ENCODE assay signal across 7 mouse cellular contexts in genomic region chr19:8741243-8741869, GRCm38 (mm10). TPM values are rescaled to one million over a fixed set of nuclear protein-coding genes. Genes with fewer than 3 reads are reported as not detected.
DNase-seq lines count a peak whose midpoint lies in the region; ATAC-seq and TF ChIP-seq lines count a peak whose summit lies in the region.

Gene Stx5a (plus strand): TSS chr19:8741413.

- H3K9me3 ChIP-seq in embryonic facial prominence, embryonic 10.5 days = no peaks in the 10 kb centered on the region
- no peaks in the 10 kb centered on the region for H3K9me3 ChIP-seq in intestine, postnatal 0 days (ENCODE audit: control insufficient read depth)
- no peaks in the 10 kb centered on the region for H3K9me3 ChIP-seq in midbrain, embryonic 12.5 days

- ATAC-seq in intestine, postnatal 0 days = peak; percentile 98
- peak; percentile 97 for ATAC-seq in midbrain, embryonic 12.5 days (ENCODE audit: low FRiP score, low read depth)

- peaks cover 25% of the 10 kb centered on the region for H3K4me1 ChIP-seq in embryonic facial prominence, embryonic 10.5 days
- 0 out of 2 replicates have a peak, but pooled peaks cover 5% of the 10 kb centered on the region for H3K4me1 ChIP-seq in intestine, postnatal 0 days (replicated peaks; ENCODE audit: control insufficient read depth, insufficient read depth, low read length)
- H3K4me1 ChIP-seq in midbrain, embryonic 12.5 days = peaks cover 31% of the 10 kb centered on the region
- peaks cover 5% of the 10 kb centered on the region for H3K4me1 ChIP-seq in small intestine, adult 2 months (ENCODE audit: control insufficient read depth, insufficient read depth, insufficient read length, low read length)

- intact Hi-C loops in left cerebral cortex, postnatal 4 days (cut with DNase I) = no loop called here

- no peaks in the 10 kb centered on the region for H3K27me3 ChIP-seq in embryonic facial prominence, embryonic 10.5 days (replicated peaks; ENCODE audit: low read depth, poor library complexity, severe bottlenecking)
- H3K27me3 ChIP-seq in intestine, postnatal 0 days (replicated peaks; ENCODE audit: control insufficient read depth, insufficient read depth, low read length) = no peaks in the 10 kb centered on the region
- H3K27me3 ChIP-seq in midbrain, embryonic 12.5 days = no peaks in the 10 kb centered on the region
- no peaks in the 10 kb centered on the region for H3K27me3 ChIP-seq in small intestine, adult 2 months (ENCODE audit: control insufficient read depth, insufficient read depth, low read length)

- peaks cover 77% of the 10 kb centered on the region for H3K36me3 ChIP-seq in embryonic facial prominence, embryonic 10.5 days (replicated peaks)
- peaks cover 54% of the 10 kb centered on the region for H3K36me3 ChIP-seq in intestine, postnatal 0 days (ENCODE audit: control insufficient read depth, insufficient read depth)
- peaks cover 70% of the 10 kb centered on the region for H3K36me3 ChIP-seq in midbrain, embryonic 12.5 days
- peaks cover 32% of the 10 kb centered on the region for H3K36me3 ChIP-seq in small intestine, adult 2 months (ENCODE audit: control insufficient read depth, insufficient read depth, low read length)

- H3K4me3 ChIP-seq in embryonic facial prominence, embryonic 10.5 days = peak within 1 kb of the TSS; percentile 93
- peak within 1 kb of the TSS; percentile 83 for H3K4me3 ChIP-seq in intestine, postnatal 0 days (ENCODE audit: low read depth, low read length)
- peak within 1 kb of the TSS; percentile 65 for H3K4me3 ChIP-seq in midbrain, embryonic 12.5 days
- H3K4me3 ChIP-seq in small intestine, adult 2 months (ENCODE audit: low read depth, low read length) = peak within 1 kb of the TSS; percentile 69

- 0 out of 2 replicates have a peak, but pooled peaks have one; percentile 6 for TF ChIP-seq CTCF in intestine, postnatal 0 days (IDR thresholded peaks at IDR 0.05; ENCODE audit: low read depth)
- TF ChIP-seq CTCF in small intestine, adult 2 months (IDR thresholded peaks at IDR 0.05; ENCODE audit: extremely low read depth, insufficient read length, insufficient replicate concordance, low read depth, low read length) = no peak

- H3K27ac ChIP-seq in embryonic facial prominence, embryonic 10.5 days (replicated peaks) = peak within 1 kb of the TSS; percentile 89
- peak within 1 kb of the TSS; percentile 93 for H3K27ac ChIP-seq in intestine, postnatal 0 days (ENCODE audit: low read depth, low read length)
- peak within 1 kb of the TSS; percentile 88 for H3K27ac ChIP-seq in midbrain, embryonic 12.5 days (replicated peaks)
- H3K27ac ChIP-seq in small intestine, adult 2 months (ENCODE audit: insufficient read depth, low read depth, low read length) = peak within 1 kb of the TSS; percentile 96

- H3K4me2 ChIP-seq in intestine, postnatal 0 days (replicated peaks; ENCODE audit: low read depth) = peak within 1 kb of the TSS; percentile 80
- H3K4me2 ChIP-seq in midbrain, embryonic 12.5 days (replicated peaks) = peak within 1 kb of the TSS; percentile 72

- no peak; the same call in 1 of the 2 replicates for TF ChIP-seq POLR2A in small intestine, adult 2 months (IDR thresholded peaks at IDR 0.05; ENCODE audit: low read depth, low read length)

- peak; percentile 95 for DNase-seq in adrenal gland, postnatal 10 days
- DNase-seq in embryonic facial prominence, embryonic 10.5 days (ENCODE audit: low spot score) = peak; percentile 96
- DNase-seq in gonadal fat pad, adult 2 months (ENCODE audit: low read depth) = peak; percentile 90
- DNase-seq in left cerebral cortex, postnatal 4 days = peak; percentile 96

- H3K9ac ChIP-seq in intestine, postnatal 0 days (ENCODE audit: low read depth, low read length) = peak within 1 kb of the TSS; percentile 91
- peak within 1 kb of the TSS; percentile 78 for H3K9ac ChIP-seq in midbrain, embryonic 12.5 days (replicated peaks)

- under 1% methylated on average over 36 of the region's 36 CpGs for WGBS in embryonic facial prominence, embryonic 10.5 days
- under 1% methylated on average over 36 of the region's 36 CpGs for WGBS in intestine, postnatal 0 days
- under 1% methylated on average over 36 of the region's 36 CpGs for WGBS in midbrain, embryonic 12.5 days
- WGBS in small intestine, adult 2 months = 1% methylated on average over 36 of the region's 36 CpGs

RNA-seq across cellular contexts. Expression of gene Stx5a, which starts in this region (rescaled TPM):
- 10 to 100 TPM; 73.8 to 75.8 TPM for total RNA-seq in adrenal gland, postnatal 10 days (2021)
- 97.0 and 108 TPM in 2 replicates for polyA plus RNA-seq in embryonic facial prominence, embryonic 10.5 days (2016; fragmentation: Nextera tagmentation; extraction: Ambion mirVana)
- 95.3 and 118 TPM in 2 replicates for polyA plus RNA-seq in gonadal fat pad, adult 2 months (2012; rRNA removed)
- polyA plus RNA-seq in intestine, postnatal 0 days (2015; fragmentation: Nextera tagmentation; extraction: Ambion mirVana) = 83.4 and 89.2 TPM in 2 replicates
- total RNA-seq in left cerebral cortex, postnatal 4 days (2021) = 10 to 100 TPM; 70.8 to 77.5 TPM
- 121 and 127 TPM in 2 replicates for polyA plus RNA-seq in midbrain, embryonic 12.5 days (2016; fragmentation: Nextera tagmentation; extraction: Ambion mirVana)
- polyA plus RNA-seq in small intestine, adult 2 months (2012; rRNA removed) = 31.7 and 65.9 TPM in 2 replicates

Comparison
In these comparisons a context has a peak if more than half of its experiments do, and no peak if none do; other contexts are left out.
1. Peak in every context shown above with its lines: DNase-seq, ATAC-seq, H3K4me3 ChIP-seq and H3K27ac ChIP-seq.